Mouse (Mus musculus): ENCODE measurements around the gene Dmwd.
A peak's percentile ranks its signal among the peaks of the same experiment; 100 is the strongest.

Gene Dmwd

DNA sequence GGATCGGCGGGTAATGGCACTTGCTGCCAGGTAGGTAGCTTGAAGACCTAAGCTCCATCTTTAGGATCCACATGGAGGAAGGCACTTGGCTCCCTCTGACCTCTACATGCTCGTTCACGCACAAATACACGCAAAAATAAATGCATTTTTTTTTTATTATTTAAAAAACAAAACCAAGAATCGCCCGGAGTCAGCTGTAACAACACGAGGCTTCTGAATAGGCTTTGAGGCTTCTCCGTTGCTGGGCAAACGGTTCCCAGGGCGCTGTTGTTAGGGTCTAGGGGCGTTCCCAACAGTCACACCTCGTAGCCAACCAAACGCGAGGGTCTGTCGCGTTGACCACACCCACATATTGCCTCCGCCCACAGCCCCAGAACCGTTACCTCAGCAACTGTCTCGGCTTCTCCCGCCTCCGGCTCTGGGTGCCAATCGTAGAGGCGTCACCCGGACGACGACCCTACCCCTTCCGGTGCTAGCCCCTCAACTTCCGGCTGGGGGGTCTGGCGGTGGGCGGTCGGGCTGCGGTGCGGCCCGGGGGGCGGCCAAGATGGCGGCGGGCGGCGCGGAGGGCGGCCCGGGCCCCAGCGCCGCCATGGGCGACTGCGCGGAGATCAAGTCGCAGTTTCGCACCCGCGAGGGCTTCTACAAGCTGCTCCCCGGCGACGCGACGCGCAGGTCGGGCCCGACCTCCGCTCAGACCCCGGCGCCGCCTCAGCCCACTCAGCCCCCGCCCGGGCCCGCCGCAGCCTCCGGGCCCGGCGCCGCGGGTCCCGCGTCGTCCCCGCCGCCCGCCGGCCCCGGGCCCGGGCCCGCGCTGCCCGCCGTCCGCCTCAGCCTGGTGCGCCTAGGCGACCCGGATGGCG, at the start of gene Dmwd:
Dmwd (plus strand) TSS at position 505 of the 863 bp plus-strand sequence.
- DNase-seq (ENCODE audit: extremely low spot score), result peak; percentile 99

DNA sequence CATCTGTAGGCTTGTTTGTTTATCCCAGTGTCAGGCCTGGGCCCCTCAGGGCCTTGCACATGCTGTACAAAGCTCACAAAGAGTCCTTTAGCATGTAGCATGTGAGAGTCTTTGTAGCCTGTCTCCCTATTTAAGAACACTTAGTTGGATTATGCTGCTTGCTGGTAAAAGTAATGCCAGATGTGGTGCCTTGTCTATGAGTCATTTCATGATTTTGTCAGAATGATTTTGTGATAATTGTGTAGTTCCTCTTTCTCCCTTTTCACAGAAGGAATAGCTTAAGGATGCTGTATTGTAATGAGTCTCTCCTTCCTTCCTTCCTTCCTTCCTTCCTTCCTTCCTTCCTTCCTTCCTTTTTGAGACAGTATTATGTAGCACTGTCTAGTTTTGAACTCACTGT, 48.0 kb upstream of the Dmwd start:
- DNase-seq (ENCODE audit: extremely low spot score), result no peak

GRCm38 (mm10) chr7:19029084-19029653, 46.9 kb upstream of the Dmwd start:
- peak; percentile 68 for DNase-seq (ENCODE audit: extremely low spot score)

- DNase-seq (ENCODE audit: extremely low spot score), result no peak
Measured at GRCm38 (mm10) chr7:19031641-19032040, 44.4 kb upstream of the Dmwd start.

GRCm38 (mm10) chr7:19044616-19045015, 31.4 kb upstream of the Dmwd start:
- DNase-seq (ENCODE audit: extremely low spot score), result no peak

- DNase-seq (ENCODE audit: extremely low spot score), result no peak
Measured at GRCm38 (mm10) chr7:19046286-19047069, 29.5 kb upstream of the Dmwd start.

- DNase-seq (ENCODE audit: extremely low spot score), result no peak
Measured at GRCm38 (mm10) chr7:19048006-19048527, 28.0 kb upstream of the Dmwd start.

- DNase-seq (ENCODE audit: extremely low spot score), result no peak
Measured at GRCm38 (mm10) chr7:19049252-19049651, 26.8 kb upstream of the Dmwd start.

- no peak for DNase-seq (ENCODE audit: extremely low spot score)
Measured at GRCm38 (mm10) chr7:19050172-19050571, 25.9 kb upstream of the Dmwd start.

GRCm38 (mm10) chr7:19051161-19051560, 24.9 kb upstream of the Dmwd start:
- no peak for DNase-seq (ENCODE audit: extremely low spot score)

DNA sequence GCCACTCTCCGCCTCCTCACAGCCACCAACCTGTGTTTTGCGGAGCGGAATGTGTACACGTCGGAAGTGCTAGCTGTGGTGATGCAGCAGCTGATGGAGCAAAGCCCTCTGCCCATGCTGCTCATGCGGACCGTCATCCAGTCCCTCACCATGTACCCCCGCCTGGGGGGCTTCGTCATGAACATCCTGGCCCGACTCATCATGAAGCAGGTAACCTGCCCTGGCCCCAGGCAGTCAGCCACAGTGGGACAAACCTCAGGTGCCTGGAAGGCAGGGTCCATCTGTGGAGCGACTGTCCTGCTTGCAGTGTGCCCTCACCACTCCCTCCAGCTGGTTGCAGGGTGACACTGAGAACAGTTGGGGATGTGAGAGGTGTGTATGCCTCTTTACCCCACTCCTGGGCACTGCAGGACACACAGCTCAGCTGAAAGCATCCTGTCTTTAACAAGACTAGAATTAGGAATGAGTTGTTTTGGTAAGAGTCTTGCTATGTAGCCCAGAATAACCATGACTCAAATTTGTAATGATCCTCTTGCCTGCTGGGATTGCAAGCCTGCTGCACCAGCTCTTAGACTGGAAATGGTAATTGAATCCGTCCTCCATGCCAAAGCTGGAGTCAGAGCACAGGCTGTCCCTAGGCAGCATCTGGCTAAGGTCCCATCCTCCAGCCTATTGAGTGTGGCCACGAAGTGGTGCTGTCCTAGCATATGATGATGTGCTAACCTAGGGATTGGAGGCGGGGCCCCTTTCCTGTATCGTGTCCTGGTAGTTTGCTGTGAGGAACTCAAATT, 23.5 kb upstream of the Dmwd start:
- DNase-seq (ENCODE audit: extremely low spot score), result no peak

GRCm38 (mm10) chr7:19053136-19053532, 22.9 kb upstream of the Dmwd start:
- no peak for DNase-seq (ENCODE audit: extremely low spot score)

DNA sequence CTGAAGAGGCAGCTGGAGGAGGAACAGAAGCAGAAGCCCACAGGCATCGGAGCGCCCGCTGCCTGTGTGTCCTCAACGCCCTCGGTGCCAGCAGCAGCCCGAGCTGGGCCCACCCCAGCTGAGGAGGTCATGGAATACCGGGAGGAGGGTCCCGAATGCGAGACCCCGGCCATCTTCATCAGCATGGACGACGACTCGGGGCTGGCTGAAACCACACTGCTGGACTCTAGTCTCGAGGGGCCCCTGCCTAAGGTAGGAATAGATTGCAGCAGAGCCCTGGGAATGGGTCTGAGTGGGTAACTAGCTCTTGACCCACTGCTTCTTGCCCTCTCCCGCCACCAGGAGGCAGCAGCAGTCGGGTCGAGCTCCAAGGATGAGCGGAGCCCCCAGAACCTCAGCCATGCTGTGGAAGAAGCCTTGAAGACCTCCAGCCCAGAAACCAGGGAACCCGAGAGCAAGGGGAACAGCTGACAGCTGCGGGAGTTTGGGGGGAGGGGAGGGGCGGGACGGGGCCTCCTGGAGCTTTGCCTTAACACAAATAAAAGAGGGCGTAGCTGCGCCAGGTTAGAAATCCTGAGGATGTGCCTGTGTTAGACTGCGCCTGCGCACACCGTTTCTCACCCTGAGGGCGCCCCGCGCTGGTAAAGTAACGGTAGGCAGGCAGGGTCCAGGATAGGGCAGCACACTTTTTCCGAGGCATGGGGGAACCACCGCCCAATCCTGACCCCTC, 21.8 kb upstream of the Dmwd start, which contains the start of gene Rsph6a:
Rsph6a (plus strand) TSS at position 644 of the 730 bp plus-strand sequence.
- peak; percentile 85 for DNase-seq (ENCODE audit: extremely low spot score)

DNA sequence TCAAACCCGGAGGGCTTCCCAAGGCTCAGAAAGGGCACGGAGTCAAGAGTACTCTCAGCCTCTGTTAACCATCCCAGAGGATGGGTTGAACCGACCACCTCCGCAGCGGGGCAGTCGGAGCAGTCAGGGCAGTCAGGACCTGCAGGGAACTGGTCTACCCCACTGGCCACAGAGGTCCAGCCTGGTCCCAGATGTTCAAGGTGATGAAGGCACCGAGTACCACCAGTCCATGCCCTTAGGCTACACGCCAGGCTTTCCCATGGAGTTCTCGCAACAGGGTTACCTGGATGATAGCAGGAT, 21.3 kb upstream of the Dmwd start:
- DNase-seq (ENCODE audit: extremely low spot score), result no peak

DNA sequence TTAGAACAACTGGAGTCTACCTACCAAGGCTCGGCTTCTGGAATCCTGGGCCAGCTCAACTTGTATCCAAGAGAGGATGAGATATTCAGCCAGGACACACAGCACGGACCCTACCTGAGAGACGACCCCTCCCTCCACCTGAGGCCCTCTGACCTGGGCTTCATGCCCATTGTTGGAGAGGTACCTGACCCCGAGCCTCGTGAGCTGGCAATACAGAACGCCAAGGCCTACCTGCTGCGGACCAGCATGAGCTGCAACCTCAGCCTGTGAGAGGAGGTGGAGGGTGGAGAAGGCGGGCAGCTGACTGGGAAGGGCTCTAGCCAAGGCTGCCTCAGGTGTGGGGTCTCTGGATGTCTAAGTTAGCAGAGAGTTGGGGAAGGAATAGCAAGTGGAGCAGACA, 20.9 kb upstream of the Dmwd start:
- no peak for DNase-seq (ENCODE audit: extremely low spot score)

- no peak for DNase-seq (ENCODE audit: extremely low spot score)
Measured at GRCm38 (mm10) chr7:19057405-19057804, 18.6 kb upstream of the Dmwd start.

DNA sequence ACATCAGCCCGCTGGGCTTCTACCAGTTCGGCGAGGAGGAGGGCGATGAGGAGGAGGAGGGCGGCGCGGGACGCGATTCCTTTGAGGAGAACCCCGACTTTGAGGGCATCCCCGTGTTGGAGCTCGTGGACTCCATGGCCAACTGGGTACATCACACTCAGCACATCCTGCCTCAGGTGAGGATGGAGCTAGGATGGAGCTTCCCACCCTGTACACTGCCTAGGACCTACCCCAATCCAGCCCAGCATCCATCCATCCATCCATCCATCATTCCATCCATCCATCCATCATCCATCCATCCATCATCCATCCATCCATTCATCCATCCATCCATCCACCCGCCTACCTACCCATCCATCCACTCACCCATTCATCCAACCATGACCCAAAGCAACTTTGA, 10.1 kb upstream of the Dmwd start:
- DNase-seq (ENCODE audit: extremely low spot score), result no peak

DNA sequence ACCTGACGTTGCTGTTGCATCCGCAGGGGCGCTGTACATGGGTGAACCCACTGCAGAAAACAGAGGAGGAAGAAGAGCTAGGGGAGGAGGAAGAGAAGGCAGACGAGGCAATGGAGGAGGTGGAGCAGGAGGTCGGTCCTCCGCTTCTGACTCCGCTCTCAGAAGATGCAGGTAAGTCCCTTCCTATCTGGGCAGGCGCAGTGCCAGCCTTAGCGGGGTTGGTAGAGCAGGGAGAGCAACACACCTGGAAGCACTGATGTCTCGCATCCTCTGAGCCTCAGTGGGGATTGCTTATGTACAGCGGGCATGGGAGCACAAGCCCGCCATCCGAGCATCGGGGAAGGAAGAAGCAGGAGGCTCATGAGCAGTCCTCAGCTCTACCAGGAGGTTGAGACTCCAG, 9.0 kb upstream of the Dmwd start:
- DNase-seq (ENCODE audit: extremely low spot score), result no peak

GRCm38 (mm10) chr7:19067935-19068334, 8.1 kb upstream of the Dmwd start:
- no peak for DNase-seq (ENCODE audit: extremely low spot score)

- peak; percentile 63 for DNase-seq (ENCODE audit: extremely low spot score)
Measured at GRCm38 (mm10) chr7:19068707-19069106, 7.3 kb upstream of the Dmwd start.

DNA sequence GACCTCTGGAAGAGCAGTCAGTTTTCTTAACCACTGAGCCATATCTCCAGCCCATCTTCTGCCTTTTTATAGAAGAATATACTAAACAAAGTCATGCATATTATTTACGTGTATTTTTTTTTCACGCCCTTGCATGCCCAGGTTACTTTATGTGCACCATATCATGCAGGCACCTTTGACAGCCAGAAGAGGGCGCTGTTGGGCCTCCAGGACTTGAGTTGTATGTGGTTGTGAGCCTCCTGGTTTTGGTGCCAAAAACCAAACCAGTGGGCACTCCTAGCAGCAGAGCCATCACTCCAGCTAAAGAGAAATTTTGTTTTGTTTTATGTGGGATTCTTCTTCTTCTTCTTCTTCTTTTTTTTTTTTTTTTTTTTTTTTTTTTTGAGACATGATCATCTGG, 6.5 kb upstream of the Dmwd start:
- no peak for DNase-seq (ENCODE audit: extremely low spot score)
